Mouse (Mus musculus) bone marrow macrophage, adult 2 months (primary cell): ENCODE results near the gene Gm26657.

ENCODE experiments used
- CTCF ChIP-seq: IDR thresholded peaks from 2 replicates; pipeline ENCODE4 v1.5.1; 2012; ENCODE audit warnings: low read depth, mild to moderate bottlenecking, low read length, moderate library complexity
- POLR2A ChIP-seq: IDR thresholded peaks from 2 replicates; pipeline ENCODE4 v1.6.1; 2012; ENCODE audit warnings: mild to moderate bottlenecking, low read depth, low read length, borderline replicate concordance

DNA sequence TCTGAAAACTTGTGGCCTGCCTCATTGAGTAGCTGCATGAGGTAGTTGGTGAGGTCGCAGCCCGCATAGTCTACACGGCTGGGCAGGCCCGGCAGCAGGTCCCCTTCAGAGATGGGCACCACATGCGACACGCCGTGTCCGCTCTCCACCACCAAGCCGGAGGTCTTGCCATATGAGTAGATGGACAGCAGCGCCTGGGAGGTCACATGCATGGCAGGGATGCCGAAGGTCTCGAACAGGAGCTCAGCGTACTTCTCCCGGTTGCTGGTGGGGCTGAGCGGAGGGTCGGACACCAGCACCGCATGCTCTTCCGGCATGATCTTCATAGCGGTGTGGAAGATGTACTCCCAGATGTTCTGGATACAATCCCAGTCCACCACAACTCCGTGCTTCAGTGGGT, 741 bp downstream of the Gm26657 start:
- TF ChIP-seq CTCF (no peak), POLR2A (no peak)
